Mouse (Mus musculus) limb, embryonic 11.5 days (tissue): ENCODE results near the gene Cd93. TPM values are rescaled to one million over a fixed set of nuclear protein-coding genes. Genes with fewer than 3 reads are reported as not detected.

ENCODE experiments used
- ATAC-seq: fragments of 200-750 bp; cut with Nextera tagmentation; 2 replicates; pipeline ENCODE4 v1.8.0; 2017; ENCODE audit warnings: low read depth; ENCODE audit not compliant: insufficient number of reproducible peaks, low FRiP score, low TSS enrichment
- DNase-seq: peaks from one replicate; pipeline ENCODE4 v3.0.0-alpha.2; 2015; ENCODE audit warnings: low spot score
- H3K27ac ChIP-seq: fragments of 300-500 bp; sonication (generic); replicated peaks from 2 replicates; pipeline ENCODE4 v1.5.1; 2014; ENCODE audit warnings: low read depth, mild to moderate bottlenecking, low read length
- H3K27me3 ChIP-seq: fragments of 300-500 bp; sonication (generic); 2 replicates; pipeline ENCODE4 v1.6.1; 2014; ENCODE audit warnings: mild to moderate bottlenecking, low read length, mixed read lengths; ENCODE audit not compliant: control insufficient read depth, insufficient read depth
- H3K36me3 ChIP-seq: fragments of 300-500 bp; sonication (generic); 2 replicates; pipeline ENCODE4 v1.6.1; 2014; ENCODE audit warnings: mild to moderate bottlenecking, low read length, moderate library complexity, mixed read lengths; ENCODE audit not compliant: control insufficient read depth, insufficient read depth
- H3K4me1 ChIP-seq: fragments of 300-500 bp; sonication (generic); 2 replicates; pipeline ENCODE4 v1.6.1; 2014; ENCODE audit warnings: low read length, mixed read lengths; ENCODE audit not compliant: control insufficient read depth, insufficient read depth
- H3K4me2 ChIP-seq: fragments of 300-500 bp; sonication (generic); 2 replicates; pipeline ENCODE4 v1.6.1; 2014; ENCODE audit warnings: low read depth, mild to moderate bottlenecking, moderate library complexity; ENCODE audit not compliant: severe bottlenecking
- H3K4me3 ChIP-seq: fragments of 300-500 bp; sonication (generic); 2 replicates; pipeline ENCODE4 v1.5.1; 2014; ENCODE audit warnings: low read depth, low read length
- H3K9ac ChIP-seq: fragments of 300-500 bp; sonication (generic); 2 replicates; pipeline ENCODE4 v1.6.1; 2014; ENCODE audit warnings: mild to moderate bottlenecking, low read length
- H3K9me3 ChIP-seq: fragments of 300-500 bp; sonication (generic); 2 replicates; pipeline ENCODE4 v1.6.1; 2016; ENCODE audit warnings: low read length; ENCODE audit not compliant: control insufficient read depth
- WGBS: fragments of 180-500 bp; shearing (Covaris S2); extraction: QIAGEN DNeasy Blood & Tissue Kit; methylation state at CpG from one replicate; pipeline ENCODE4 v1.1.7; 2014; 5-methylcytosine and 5-hydroxymethylcytosine counted together
- polyA plus RNA-seq: library from polyadenylated mRNA; unstranded; fragments of >200 nt; fragmentation: Nextera tagmentation; extraction: Ambion mirVana; gene quantifications from 2 replicates; pipeline ENCODE4 v1.2.1, GENCODE M21; 2014

Cd93 gene
- polyA plus RNA-seq, 1 experiment from 2014 or later = 5.9 TPM

GRCm38 (mm10) chr2:148450616-148451015 lies 7.3 kb upstream of the Cd93 start:
- no peaks in the 10 kb centered on the region for H3K36me3 ChIP-seq
- WGBS = 89% methylated on average over 5 of the region's 5 CpGs
- H3K4me3 ChIP-seq = no peak overlapping the region
- H3K27ac ChIP-seq = no peak overlapping the region
- DNase-seq (no peak), ATAC-seq (no peak)
- no peaks in the 10 kb centered on the region for H3K27me3 ChIP-seq
- H3K4me2 ChIP-seq = no peak overlapping the region
- no peaks in the 10 kb centered on the region for H3K4me1 ChIP-seq
- H3K9me3 ChIP-seq = no peaks in the 10 kb centered on the region
- no peak overlapping the region for H3K9ac ChIP-seq

GRCm38 (mm10) chr2:148449659-148450058 lies 6.3 kb upstream of the Cd93 start:
- 91% methylated on average over 1 of the region's 1 CpGs for WGBS
- H3K9me3 ChIP-seq = no peaks in the 10 kb centered on the region
- no peaks in the 10 kb centered on the region for H3K4me1 ChIP-seq
- H3K9ac ChIP-seq = no peak overlapping the region
- H3K27ac ChIP-seq = no peak overlapping the region
- DNase-seq (no peak), ATAC-seq (no peak)
- no peaks in the 10 kb centered on the region for H3K36me3 ChIP-seq
- no peak overlapping the region for H3K4me3 ChIP-seq
- no peak overlapping the region for H3K4me2 ChIP-seq
- no peaks in the 10 kb centered on the region for H3K27me3 ChIP-seq

GRCm38 (mm10) chr2:148446446-148446845 lies 3.1 kb upstream of the Cd93 start:
- H3K4me3 ChIP-seq = no peak overlapping the region
- 89% methylated on average over 3 of the region's 3 CpGs for WGBS
- H3K9me3 ChIP-seq = no peaks in the 10 kb centered on the region
- H3K4me2 ChIP-seq = no peak overlapping the region
- no peaks in the 10 kb centered on the region for H3K36me3 ChIP-seq
- ATAC-seq (no peak), DNase-seq (no peak)
- no peaks in the 10 kb centered on the region for H3K4me1 ChIP-seq
- H3K27me3 ChIP-seq = no peaks in the 10 kb centered on the region
- H3K9ac ChIP-seq = no peak overlapping the region
- no peak overlapping the region for H3K27ac ChIP-seq

GRCm38 (mm10) chr2:148445616-148446015 lies 2.3 kb upstream of the Cd93 start:
- H3K4me2 ChIP-seq = no peak overlapping the region
- ATAC-seq (no peak), DNase-seq (no peak)
- H3K27me3 ChIP-seq = no peaks in the 10 kb centered on the region
- H3K4me3 ChIP-seq = no peak overlapping the region
- 91% methylated on average over 1 of the region's 1 CpGs for WGBS
- H3K9me3 ChIP-seq = no peaks in the 10 kb centered on the region
- H3K9ac ChIP-seq = no peak overlapping the region
- no peak overlapping the region for H3K27ac ChIP-seq
- H3K36me3 ChIP-seq = no peaks in the 10 kb centered on the region
- no peaks in the 10 kb centered on the region for H3K4me1 ChIP-seq

GRCm38 (mm10) chr2:148444472-148444871 lies 1.1 kb upstream of the Cd93 start:
- H3K27ac ChIP-seq = no peak overlapping the region
- 48% methylated on average over 1 of the region's 1 CpGs for WGBS
- ATAC-seq (no peak), DNase-seq (no peak)
- no peaks in the 10 kb centered on the region for H3K36me3 ChIP-seq
- no peaks in the 10 kb centered on the region for H3K4me1 ChIP-seq
- no peak overlapping the region for H3K9ac ChIP-seq
- H3K4me3 ChIP-seq = no peak overlapping the region
- no peaks in the 10 kb centered on the region for H3K9me3 ChIP-seq
- H3K4me2 ChIP-seq = no peak overlapping the region
- no peaks in the 10 kb centered on the region for H3K27me3 ChIP-seq

GRCm38 (mm10) chr2:148442710-148443109 lies 653 bp downstream of the Cd93 start:
- no peaks in the 10 kb centered on the region for H3K36me3 ChIP-seq
- no peaks in the 10 kb centered on the region for H3K9me3 ChIP-seq
- H3K27ac ChIP-seq = no peak overlapping the region; the same call in 1 of the 2 replicates
- no peaks in the 10 kb centered on the region for H3K4me1 ChIP-seq
- 73% methylated on average over 4 of the region's 4 CpGs for WGBS
- DNase-seq (no peak), ATAC-seq (no peak)
- no peak overlapping the region for H3K9ac ChIP-seq
- H3K27me3 ChIP-seq = no peaks in the 10 kb centered on the region
- H3K4me2 ChIP-seq = no peak overlapping the region
- no peak overlapping the region for H3K4me3 ChIP-seq

- no peak for ATAC-seq
- WGBS = 92% methylated on average over 4 of the region's 4 CpGs
- Histone ChIP-seq H3K4me3 (no peak overlapping the region), H3K4me2 (0 out of 2 replicates have a peak overlapping the region, but pooled peaks have one; percentile 0), H3K27me3 (no peaks in the 10 kb centered on the region), H3K36me3 (no peaks in the 10 kb centered on the region), H3K9ac (no peak overlapping the region), H3K4me1 (no peaks in the 10 kb centered on the region), H3K27ac (no peak overlapping the region; the same call in 1 of the 2 replicates), H3K9me3 (no peaks in the 10 kb centered on the region)
- no peak for DNase-seq
Measured at GRCm38 (mm10) chr2:148442172-148442571, 1.2 kb downstream of the Cd93 start.

GRCm38 (mm10) chr2:148441421-148441820 lies 1.9 kb downstream of the Cd93 start:
- Histone ChIP-seq H3K4me2 (no peak overlapping the region), H3K9ac (no peak overlapping the region), H3K4me3 (no peak overlapping the region), H3K27me3 (no peaks in the 10 kb centered on the region), H3K4me1 (no peaks in the 10 kb centered on the region), H3K9me3 (no peaks in the 10 kb centered on the region), H3K27ac (no peak overlapping the region), H3K36me3 (no peaks in the 10 kb centered on the region)
- ATAC-seq = no peak
- 88% methylated on average over 10 of the region's 10 CpGs for WGBS
- no peak for DNase-seq

GRCm38 (mm10) chr2:148439691-148440276 lies 3.6 kb downstream of the Cd93 start:
- no peaks in the 10 kb centered on the region for H3K9me3 ChIP-seq
- no peak overlapping the region for H3K4me3 ChIP-seq
- H3K36me3 ChIP-seq = no peaks in the 10 kb centered on the region
- H3K4me2 ChIP-seq = no peak overlapping the region; the same call in 1 of the 2 replicates
- WGBS = 67% methylated on average over 3 of the region's 3 CpGs
- no peak overlapping the region for H3K27ac ChIP-seq
- no peaks in the 10 kb centered on the region for H3K4me1 ChIP-seq
- H3K9ac ChIP-seq = no peak overlapping the region
- no peak for ATAC-seq
- H3K27me3 ChIP-seq = no peaks in the 10 kb centered on the region
- DNase-seq = no peak
